Mouse (Mus musculus) embryonic stem cell, embryonic (primary cell): ENCODE data around the gene Efcab8.
"Not testable (repeated sequence)": the region's sequence is repeated elsewhere in the genome, so short reads cannot be mapped to it uniquely, and the experiment has no call there.

ENCODE experiments used
- CTCF ChIA-PET, 4 experiments: fragments of 300-600 bp in 2 of 4; fragments of 350-600 bp in 2 of 4; sonication (Branson Sonifier 250); formaldehyde crosslinking; loops; one replicate each; lab custom pipeline; 2022; ENCODE audit warnings: inconsistent platforms in 2 of 4; lab: Charles Lee
- POLR2A ChIA-PET, 4 experiments: fragments of 300-600 bp in 2 of 4; fragments of 350-600 bp in 2 of 4; sonication (Branson Sonifier 250); formaldehyde crosslinking; loops; one replicate each; lab custom pipeline; 2022; ENCODE audit warnings: antibody characterized with exemption in 4 of 4, inconsistent platforms in 1 of 4; lab: Charles Lee

The Efcab8 gene

DNA sequence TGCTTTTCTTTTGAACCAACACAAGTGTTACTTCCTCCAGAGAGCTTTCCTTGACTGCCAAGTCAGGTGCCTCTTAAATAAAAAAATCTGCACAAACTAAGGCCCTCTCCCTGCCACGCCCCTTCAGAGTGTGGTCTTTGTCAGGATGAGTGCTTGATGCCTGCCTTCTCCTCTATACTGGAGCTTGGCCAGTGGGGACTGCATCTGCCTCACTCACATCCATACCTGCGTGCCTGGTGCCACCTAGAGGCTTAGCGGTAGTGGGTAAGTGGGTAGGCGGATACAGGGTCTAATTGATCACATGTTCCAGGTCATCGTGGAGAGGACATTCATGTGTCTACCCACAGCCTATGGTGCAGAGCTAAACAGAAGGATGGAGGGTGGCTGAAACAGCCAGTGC lies 15.4 kb downstream of the Efcab8 start:
- CTCF ChIA-PET = interaction anchor here (0.5 to 1.7 kb wide), 25 partner anchors 11 to 296 kb away, joined by 3 to 12 read pairs (median 4); partner anchors contain the start of gene Efcab8 (in 1 of the 4)
- POLR2A ChIA-PET = interaction anchor here in 2 of 4 experiments (0.7 to 2.4 kb wide), 11 partner anchors 10 to 448 kb away, joined by 3 to 8 read pairs (median 3); partner anchors contain the start of gene Mapre1 (in 1 of the 2)

DNA sequence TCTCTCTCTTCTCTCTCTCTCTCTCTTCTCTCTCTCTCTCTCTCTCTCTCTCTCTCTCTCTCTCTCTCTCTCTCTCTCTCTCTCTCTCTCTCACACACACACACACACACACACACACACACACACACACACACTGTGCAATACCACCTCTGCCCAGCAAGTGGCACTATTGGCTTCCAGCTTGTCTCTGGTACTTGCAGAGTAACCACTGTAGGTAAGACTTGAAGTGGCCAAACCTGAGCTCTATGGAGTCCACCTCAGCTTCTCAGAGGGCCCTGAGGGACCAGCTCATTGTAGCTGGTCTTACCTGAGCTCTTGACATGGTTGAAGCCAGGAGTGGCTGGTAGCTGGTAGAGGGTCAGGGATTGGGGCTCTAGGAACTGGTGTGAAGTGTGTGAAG lies 27.7 kb downstream of the Efcab8 start:
- ChIA-PET CTCF (interaction anchor here (0.6 to 2.7 kb wide), 65 partner anchors 9 to 850 kb away, joined by 3 to 16 read pairs (median 4); partner anchors contain the start of genes Dnmt3c (in 1 of the 4) and Efcab8 (in 1 of the 4)), POLR2A (interaction anchor here in 3 of 4 experiments (0.7 to 1.5 kb wide), 6 partner anchors 9 to 555 kb away, joined by 3 to 5 read pairs (median 3); partner anchors contain the start of gene Mapre1 (in 2 of the 3))

DNA sequence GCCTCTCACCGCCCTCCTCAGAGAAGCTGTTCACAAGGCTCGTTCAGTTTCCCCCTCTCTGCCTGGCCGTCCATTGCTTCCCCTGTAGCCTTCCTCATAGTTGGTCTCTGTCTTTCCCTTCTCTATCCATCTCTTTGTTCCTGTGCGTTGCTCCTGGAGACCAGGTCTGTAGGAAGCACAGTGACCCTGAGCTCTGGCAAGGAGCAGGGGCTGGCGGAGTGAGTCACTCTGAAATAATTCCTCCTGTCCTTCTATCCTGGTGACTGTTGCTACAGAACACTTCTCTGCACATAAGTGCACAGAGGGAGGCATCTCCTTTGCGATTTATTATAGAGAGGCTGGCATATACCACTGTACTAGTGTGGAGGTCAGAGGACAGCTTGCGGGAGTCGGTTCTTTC lies 28.4 kb downstream of the Efcab8 start:
- CTCF ChIA-PET = interaction anchor here (0.6 to 2.7 kb wide), 42 partner anchors 8 to 514 kb away, joined by 3 to 16 read pairs (median 4); no protein-coding TSS in a partner anchor
- POLR2A ChIA-PET = interaction anchor here in 3 of 4 experiments (0.6 to 1.5 kb wide), 6 partner anchors 8 to 1121 kb away, joined by 3 to 5 read pairs (median 3); partner anchors contain the start of gene Mapre1 (in 1 of the 3)

DNA sequence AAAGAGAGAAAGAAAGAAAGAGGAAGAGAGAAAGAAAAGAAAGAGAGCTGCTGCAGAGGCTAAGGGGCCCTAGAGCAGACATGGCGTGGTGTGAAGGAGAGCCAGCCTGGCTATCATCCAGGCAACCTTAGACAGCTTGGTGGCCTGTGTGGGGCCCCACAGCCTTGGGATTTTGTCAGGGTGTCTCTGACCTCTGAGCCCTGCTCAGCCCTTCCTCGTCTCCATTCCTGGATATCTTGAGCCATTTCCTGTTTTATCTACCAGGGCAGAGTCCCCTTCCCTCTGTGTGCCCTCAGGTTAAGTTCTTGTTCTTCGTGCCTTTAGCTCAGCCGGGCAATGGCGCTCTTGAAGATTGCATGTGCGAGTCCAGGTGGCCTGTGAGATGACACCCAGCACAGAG lies 29.1 kb downstream of the Efcab8 start:
- POLR2A ChIA-PET = no interaction called here
- CTCF ChIA-PET = interaction anchor here in 2 of 4 experiments (0.5 to 2.0 kb wide), 4 partner anchors 122 to 1915 kb away, joined by 3 to 12 read pairs (median 8); no protein-coding TSS in a partner anchor

DNA sequence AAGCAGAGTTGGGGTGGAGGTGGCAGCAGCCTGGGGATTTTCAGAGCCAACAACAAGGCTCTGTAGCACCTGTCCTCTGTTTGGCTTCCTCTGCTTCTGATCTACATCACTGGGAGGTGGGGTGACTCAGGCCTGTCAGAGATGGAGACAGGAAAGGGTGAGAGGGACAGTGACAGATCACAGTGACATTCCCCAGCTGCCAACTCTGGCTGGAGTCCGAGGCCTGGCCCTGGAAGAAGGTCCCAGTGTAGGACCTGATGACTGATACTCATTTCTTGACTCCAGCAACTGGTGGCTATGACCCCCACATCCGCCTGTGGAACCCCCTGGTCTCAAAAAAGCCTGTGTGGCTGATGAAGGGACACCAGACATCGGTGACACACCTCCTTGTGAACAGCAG lies 30.2 kb downstream of the Efcab8 start:
- ChIA-PET POLR2A (interaction anchor here in 2 of 4 experiments (0.6 to 1.5 kb wide), 3 partner anchors 15 to 299 kb away, joined by 3 read pairs; no protein-coding TSS in a partner anchor), CTCF (interaction anchor here in 2 of 4 experiments (0.7 to 2.0 kb wide), 2 partner anchors 15 to 144 kb away, joined by 3 to 4 read pairs; no protein-coding TSS in a partner anchor)

DNA sequence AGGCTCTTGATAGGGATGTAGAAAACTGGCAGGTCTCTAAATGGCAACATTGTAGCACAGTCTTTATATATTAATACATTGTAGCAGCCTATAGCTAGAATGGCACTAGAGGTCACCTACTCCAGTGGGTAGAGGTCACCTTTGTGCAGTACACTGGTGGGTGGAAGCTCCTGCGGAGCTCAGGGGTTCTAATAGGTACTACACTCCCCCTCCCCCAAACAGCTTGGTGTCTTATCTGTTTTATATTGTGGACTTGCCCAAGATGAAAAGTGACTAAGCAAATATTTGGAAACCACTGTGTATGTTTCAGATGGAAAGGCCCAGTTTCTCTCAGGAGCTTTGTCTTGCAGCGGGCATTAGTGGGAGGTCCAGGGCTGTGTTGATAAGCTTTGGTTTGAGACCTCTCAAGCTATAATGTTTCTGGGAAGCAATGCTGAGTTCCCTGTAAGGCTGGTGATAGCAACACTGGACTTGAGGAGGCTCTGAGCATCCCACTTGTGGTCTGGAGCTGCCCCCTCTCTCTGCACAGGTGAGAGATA lies 42.3 kb downstream of the Efcab8 start:
- POLR2A ChIA-PET = interaction anchor here in 1 of 4 experiments (0.6 to 1.1 kb wide), 3 partner anchors 78 to 163 kb away, joined by 3 to 5 read pairs (median 3); no protein-coding TSS in a partner anchor
- CTCF ChIA-PET = interaction anchor here in 2 of 4 experiments (1.2 to 1.4 kb wide), 2 partner anchors 15 kb away, joined by 3 to 4 read pairs; no protein-coding TSS in a partner anchor

DNA sequence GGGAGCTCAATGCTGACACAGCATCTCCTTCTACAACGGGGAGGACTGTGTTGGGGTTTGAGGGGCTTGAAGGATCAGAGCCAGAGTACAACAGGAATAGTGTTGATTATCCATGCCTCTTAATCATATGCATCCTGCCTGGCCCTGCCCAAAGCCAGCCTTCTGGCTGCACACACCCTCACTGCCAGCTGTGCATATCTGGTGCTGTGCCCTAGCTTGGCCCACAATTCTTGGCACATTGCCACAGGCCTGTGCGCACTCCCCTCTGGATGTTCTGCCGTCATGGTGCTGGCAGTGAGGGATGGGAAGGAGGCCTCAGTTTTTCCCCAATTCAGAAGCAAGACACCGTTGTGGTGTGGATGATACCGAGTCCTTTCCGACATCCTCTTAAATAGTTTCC lies 44.9 kb downstream of the Efcab8 start:
- CTCF ChIA-PET = interaction anchor here in 2 of 4 experiments (0.6 to 1.6 kb wide), 2 partner anchors 130 to 210 kb away, joined by 3 read pairs; no protein-coding TSS in a partner anchor
- POLR2A ChIA-PET = interaction anchor here in 1 of 4 experiments (0.6 kb wide), 2 partner anchors 172 to 1757 kb away, joined by 7 to 16 read pairs; no protein-coding TSS in a partner anchor

DNA sequence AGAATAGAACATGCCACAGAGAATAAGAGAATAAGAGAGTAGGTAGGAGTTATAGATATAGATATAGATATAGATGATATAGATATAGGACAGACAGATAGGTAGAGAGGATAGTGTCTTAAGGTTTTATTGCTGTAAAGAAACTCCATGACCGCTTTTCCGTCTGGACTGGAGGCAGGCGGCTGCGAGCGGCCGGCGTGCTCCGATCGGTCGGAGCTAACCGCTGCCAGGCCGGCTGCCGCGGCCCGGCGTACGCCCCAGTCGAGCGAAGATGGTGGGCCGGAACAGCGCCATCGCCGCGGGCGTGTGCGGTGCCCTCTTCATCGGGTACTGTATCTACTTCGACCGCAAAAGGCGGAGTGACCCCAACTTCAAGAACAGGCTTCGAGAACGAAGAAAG lies 46.2 kb downstream of the Efcab8 start:
- POLR2A ChIA-PET = interaction anchor here in 1 of 4 experiments (0.7 kb wide), 1 partner anchor 17 kb away, joined by 3 read pairs; no protein-coding TSS in a partner anchor
- CTCF ChIA-PET = not testable (repeated sequence)

DNA sequence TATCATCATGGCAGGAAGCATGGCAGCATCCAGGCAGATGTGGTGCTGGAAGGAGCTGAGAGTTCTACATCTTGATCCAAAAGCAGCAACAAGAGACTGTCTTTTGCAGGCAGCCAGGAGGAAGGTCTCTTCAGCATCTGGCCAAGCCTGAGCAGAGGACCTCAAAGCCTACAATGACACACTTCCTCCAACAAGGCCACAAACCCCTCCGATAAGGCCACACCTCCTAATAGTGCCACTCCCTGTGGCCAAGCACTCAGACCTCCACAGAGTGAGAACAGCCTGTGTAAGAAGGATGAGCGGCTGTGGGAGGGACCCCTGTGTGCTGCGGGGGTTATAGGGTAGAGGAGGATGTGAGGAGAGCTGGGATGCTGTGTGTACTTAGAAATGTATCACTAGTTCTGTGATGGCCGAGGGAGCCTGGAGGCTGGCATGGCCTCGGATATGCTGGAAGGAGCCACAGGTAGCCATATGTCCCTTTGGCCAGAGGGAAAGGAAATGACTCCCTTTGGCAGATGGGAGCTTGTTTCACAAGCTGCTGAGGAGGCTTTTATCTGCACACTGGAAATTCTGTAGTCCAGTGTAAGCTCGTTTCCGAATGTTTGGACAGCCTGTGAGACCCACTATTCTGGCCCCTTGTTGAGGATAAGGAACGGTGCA lies 47.6 kb downstream of the Efcab8 start:
- ChIA-PET CTCF (interaction anchor here in 2 of 4 experiments (1.0 to 1.3 kb wide), 2 partner anchors 20 kb away, joined by 3 to 6 read pairs; no protein-coding TSS in a partner anchor), POLR2A (interaction anchor here in 1 of 4 experiments (1.4 kb wide), 1 partner anchor 12 kb away, joined by 4 read pairs; no protein-coding TSS in a partner anchor)

DNA sequence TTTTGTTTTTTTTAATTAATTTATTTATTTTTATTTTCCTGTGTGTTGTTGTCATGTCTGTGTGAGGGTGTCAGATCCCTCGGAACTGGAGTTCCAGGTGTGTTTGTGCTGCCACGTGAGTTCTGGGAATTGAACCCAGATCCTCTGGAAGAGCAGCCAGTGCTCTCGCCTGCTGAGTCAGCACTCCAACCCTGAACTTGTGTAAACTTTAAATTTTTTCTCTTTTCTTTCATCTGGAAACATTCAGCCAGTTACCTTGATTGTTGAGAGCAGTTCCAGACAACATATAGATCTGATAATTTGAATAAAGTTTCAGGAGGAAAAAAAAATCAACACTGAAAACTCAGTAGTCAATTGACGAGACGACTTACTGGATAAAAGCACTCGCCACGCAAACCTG lies 49.0 kb downstream of the Efcab8 start:
- POLR2A ChIA-PET = interaction anchor here in 1 of 4 experiments (1.4 kb wide), 1 partner anchor 11 kb away, joined by 4 read pairs; no protein-coding TSS in a partner anchor
- CTCF ChIA-PET = interaction anchor here in 1 of 4 experiments (1.0 kb wide), 1 partner anchor 21 kb away, joined by 3 read pairs; no protein-coding TSS in a partner anchor

DNA sequence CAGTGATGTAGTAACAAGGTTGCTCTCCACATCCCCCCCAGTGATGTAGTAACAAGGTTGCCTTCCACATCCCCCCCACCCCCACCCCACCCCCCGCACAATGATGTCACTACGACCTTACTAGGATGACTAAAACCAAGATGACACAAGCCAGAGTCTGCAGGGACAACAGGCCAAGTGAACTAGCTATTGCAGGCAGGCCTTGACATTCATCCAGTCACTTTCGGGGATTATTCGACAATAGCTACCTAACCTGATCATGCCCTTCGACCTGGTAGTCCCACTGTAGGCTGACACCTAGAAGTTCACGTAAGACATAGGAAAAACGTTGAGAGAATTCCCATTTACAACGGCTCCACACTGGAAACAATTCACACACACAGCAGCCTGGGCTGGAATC lies 53.6 kb downstream of the Efcab8 start:
- ChIA-PET CTCF (no interaction called here), POLR2A (no interaction called here)

DNA sequence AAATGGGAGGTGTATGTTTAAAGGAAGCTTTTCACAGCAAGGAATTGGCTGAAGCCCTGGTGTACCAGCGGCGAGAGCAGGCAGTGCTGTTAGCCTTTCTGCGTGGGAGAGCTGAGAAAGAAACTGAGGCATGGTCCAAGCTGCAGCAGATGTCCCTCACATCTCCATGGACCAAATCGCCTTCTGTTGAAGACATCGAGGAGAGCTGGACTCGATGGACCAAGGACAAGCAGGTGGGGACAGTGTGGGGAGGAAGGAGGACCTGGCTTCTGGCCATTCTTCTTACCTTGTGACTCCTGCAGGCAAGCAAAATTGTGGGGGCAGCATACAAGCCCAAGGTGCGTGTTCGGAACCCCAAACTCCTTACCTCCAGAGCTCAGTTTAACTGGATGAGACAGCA lies 63.1 kb downstream of the Efcab8 start:
- CTCF ChIA-PET = no interaction called here
- POLR2A ChIA-PET = interaction anchor here in 2 of 4 experiments (0.5 to 1.6 kb wide), 5 partner anchors 13 to 101 kb away, joined by 3 to 4 read pairs (median 3); no protein-coding TSS in a partner anchor

DNA sequence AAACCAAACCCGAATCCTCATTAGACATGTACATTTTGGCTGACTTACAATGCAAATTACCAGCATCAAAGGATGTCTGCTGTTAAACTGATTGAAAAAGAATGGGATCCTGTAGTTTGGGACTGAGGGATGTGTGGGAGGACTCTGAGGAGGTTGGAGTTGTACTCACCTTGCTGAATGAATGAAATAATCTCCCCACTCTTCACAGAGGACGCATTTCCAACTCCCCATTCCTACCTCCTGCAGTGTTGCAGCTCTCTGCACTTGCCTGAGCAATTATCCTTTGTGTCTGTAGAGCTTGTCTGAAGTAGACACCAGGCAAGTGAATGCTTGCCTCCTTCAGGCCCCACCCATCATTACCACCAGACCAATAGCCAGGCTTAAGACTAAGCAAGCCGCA lies 68.7 kb downstream of the Efcab8 start:
- ChIA-PET POLR2A (interaction anchor here in 2 of 4 experiments (0.7 kb wide), 3 partner anchors 44 to 338 kb away, joined by 4 to 5 read pairs (median 4); no protein-coding TSS in a partner anchor), CTCF (interaction anchor here in 2 of 4 experiments (0.5 to 1.7 kb wide), 3 partner anchors 82 to 169 kb away, joined by 3 to 6 read pairs (median 5); no protein-coding TSS in a partner anchor)

DNA sequence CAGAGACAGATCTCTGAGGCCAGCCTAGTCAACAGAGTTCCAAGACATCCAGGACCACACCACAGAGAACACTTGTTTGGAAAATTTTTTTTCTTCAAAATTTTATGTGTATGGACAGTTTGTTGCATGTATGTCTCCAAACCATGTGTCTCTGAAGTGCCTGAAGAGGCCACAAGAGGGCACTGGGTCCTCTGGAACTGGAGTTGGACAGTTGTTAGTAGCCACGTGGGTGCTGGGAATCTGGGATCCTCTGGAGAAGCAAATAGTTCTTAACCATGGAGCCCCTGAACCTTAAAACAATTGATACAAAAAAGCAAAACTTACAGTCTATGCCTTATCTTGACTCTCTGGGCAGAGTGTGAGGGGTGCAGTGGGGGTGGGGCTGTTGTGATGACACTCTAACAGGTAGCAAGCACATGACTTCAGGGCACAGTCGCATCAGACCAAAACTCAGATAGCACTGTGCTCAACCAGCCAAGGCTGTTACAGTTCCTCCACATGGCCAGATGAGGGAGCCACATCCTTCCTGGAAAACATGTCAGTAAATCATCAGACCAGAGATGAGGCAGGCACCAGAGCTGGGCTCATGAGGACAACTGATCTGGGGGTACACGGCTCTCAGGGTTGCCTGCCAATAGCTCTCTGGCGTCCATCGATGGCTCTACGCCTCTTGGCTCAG lies 70.8 kb downstream of the Efcab8 start:
- ChIA-PET CTCF (interaction anchor here (0.6 to 1.6 kb wide), 37 partner anchors 9 to 450 kb away, joined by 3 to 15 read pairs (median 4); no protein-coding TSS in a partner anchor), POLR2A (interaction anchor here in 2 of 4 experiments (0.5 to 0.6 kb wide), 2 partner anchors 92 to 104 kb away, joined by 3 read pairs; no protein-coding TSS in a partner anchor)

DNA sequence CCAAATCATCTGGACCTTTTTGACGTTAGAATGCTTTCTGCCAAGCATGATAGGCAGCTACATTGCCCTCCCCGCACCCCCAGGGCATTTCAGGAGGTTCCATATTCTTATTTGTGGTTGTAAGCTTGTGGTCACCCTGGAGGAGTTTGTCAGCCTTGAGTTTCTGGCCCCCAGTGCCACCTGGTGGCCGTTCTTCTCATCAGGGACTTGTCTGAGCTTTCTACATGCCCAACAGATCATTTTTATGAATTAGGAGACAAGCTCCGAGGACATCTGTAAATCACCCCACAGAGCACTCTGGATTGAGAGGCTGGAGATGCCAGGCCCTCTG lies 71.3 kb downstream of the Efcab8 start:
- ChIA-PET POLR2A (interaction anchor here in 2 of 4 experiments (0.6 to 0.9 kb wide), 2 partner anchors 25 to 104 kb away, joined by 3 to 5 read pairs; no protein-coding TSS in a partner anchor), CTCF (interaction anchor here (0.6 to 1.6 kb wide), 40 partner anchors 10 to 450 kb away, joined by 3 to 15 read pairs (median 4); no protein-coding TSS in a partner anchor)

DNA sequence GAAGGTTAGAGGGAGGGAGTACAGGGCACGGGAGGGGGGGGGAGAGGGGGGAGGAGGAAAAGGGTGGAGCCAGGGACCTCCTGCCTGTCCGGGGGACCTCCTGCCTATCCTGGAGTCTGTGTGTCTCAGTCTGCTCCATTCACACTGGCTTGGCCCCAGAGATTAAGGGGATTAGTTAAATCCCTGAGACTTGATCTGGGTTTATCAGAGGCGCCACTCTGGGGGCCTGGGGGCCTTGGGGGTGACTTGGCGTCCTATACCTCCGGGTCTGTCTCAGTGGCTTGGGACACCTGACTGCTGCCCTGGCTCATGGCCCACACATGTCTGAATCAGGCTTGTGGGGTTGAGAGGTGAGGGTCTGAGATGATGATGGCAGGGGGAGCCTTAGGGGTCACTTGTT lies 73.8 kb downstream of the Efcab8 start:
- POLR2A ChIA-PET = interaction anchor here in 1 of 4 experiments (0.6 kb wide), 1 partner anchor 573 kb away, joined by 8 read pairs; no protein-coding TSS in a partner anchor
- CTCF ChIA-PET = interaction anchor here in 3 of 4 experiments (0.6 to 0.9 kb wide), 4 partner anchors 78 to 1266 kb away, joined by 3 to 4 read pairs (median 4); no protein-coding TSS in a partner anchor

DNA sequence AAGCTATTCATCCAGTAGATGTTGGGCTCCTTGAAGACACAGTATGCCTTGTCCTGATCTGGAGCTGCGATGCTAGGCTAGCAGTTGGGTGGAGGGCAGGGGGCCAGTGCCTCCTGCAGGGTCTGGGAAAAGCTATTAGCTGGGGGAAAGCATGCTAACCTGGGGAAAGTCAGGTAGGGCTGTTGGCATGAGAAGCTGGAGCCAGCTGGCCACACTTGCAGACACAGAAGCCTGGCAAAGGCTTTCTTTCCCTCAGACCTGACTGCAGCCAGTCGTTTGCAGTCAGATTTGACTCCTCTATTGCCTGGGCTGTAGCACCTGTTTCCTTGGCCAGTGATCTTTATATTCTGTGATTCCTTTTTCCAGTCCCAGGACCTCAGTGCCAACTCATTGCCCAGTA lies 79.8 kb downstream of the Efcab8 start:
- ChIA-PET POLR2A (no interaction called here), CTCF (no interaction called here)
